Mouse (Mus musculus): ENCODE results near the gene Sapcd1. TPM values are rescaled to one million over a fixed set of nuclear protein-coding genes. Genes with fewer than 3 reads are reported as not detected.

Sapcd1 gene
- polyA plus RNA-seq, 1 experiment from 2014 or later: 6.8 TPM

DNA sequence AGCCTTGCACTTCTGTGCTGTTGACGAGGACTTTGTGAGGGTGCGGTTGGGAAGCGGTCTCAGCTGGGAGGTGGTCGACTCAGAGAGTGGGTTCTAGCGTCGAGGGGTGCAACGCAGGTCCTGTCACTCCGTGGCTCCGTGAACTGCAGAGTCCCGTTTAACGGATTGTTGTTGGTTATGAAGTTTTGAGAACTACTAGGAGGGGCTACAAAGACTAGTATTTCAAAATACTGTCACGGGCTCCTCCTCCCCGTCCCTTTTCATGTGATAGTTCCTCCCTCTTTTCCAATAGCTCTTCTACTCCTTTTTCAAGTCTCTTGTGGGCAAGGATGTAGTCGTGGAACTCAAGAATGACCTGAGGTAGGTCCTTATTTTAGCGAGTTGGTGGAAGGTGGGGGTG lies 45.5 kb downstream of the Sapcd1 start:
- Histone ChIP-seq H3K9ac (replicated peaks) (peak overlapping the region; percentile 87), H3K27ac (replicated peaks) (peak overlapping the region; percentile 96), H3K27me3 (no peaks in the 10 kb centered on the region), H3K36me3 (peaks cover 23% of the 10 kb centered on the region), H3K4me3 (peak overlapping the region; percentile 91), H3K4me1 (peaks cover 18% of the 10 kb centered on the region), H3K9me3 (no peaks in the 10 kb centered on the region), H3K4me2 (replicated peaks) (peak overlapping the region; percentile 96)
- ATAC-seq (ENCODE audit: low FRiP score, low read depth): no peak
- WGBS: 0% methylated on average over 15 of the region's 15 CpGs

DNA sequence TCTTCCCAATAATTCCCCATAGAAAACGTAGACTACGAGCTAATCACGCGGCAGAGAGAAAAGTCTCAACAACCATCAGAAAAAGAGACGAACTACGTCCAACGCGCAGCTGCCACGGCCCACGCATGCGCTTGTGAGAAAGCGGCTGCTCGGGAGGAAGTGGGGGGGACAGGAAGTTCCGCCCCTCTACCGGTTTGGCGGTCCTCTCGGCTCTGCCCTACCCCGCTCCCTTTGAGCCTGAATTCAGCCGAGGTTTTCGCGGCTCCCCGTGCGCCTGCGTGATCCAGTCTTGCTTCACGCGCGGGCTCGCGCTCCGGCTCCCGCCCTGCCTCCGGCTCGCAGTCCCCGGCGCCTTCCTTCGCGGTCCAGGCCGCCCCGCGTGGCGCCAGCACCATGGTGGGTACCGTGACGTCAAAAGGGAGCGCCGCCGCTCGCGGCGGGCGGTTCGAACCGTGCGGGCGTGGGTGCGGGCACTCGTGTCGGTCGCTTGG lies 46.1 kb downstream of the Sapcd1 start, which contains the start of gene Lsm2:
Lsm2 (plus strand) TSS at position 173 of the 491 bp plus-strand sequence.
- H3K9me3 ChIP-seq: no peaks in the 10 kb centered on the region
- under 1% methylated on average over 57 of the region's 58 CpGs for WGBS
- ATAC-seq (ENCODE audit: low FRiP score, low read depth): peak; percentile 94

DNA sequence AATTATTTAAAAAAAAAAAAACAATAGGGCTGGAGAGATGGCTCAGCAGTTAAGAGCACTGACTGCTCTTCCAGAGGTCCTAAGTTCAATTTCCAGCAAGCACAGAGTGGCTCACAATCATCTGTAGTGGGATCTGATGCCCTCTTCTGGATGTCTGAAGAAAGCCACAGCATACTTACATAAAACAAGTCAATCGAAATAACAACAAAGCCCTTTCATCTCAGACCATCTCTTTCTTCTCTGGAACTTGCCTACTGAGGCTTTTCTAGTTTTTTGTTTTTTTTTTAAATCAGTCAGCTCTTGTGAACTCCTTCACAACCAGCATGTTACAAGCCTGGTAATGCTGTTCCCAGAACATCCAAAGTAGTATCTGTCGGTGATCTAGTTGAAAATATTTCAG lies 47.2 kb downstream of the Sapcd1 start:
- Histone ChIP-seq H3K4me3 (peak overlapping the region; percentile 91), H3K9ac (replicated peaks) (peak overlapping the region; percentile 87; the same call in 1 of the 2 replicates), H3K4me1 (peaks cover 18% of the 10 kb centered on the region), H3K27ac (replicated peaks) (no peak overlapping the region), H3K36me3 (peaks cover 10% of the 10 kb centered on the region), H3K27me3 (no peaks in the 10 kb centered on the region), H3K4me2 (replicated peaks) (peak overlapping the region; percentile 96), H3K9me3 (no peaks in the 10 kb centered on the region)
- ATAC-seq (ENCODE audit: low FRiP score, low read depth): no peak
- 30% methylated on average over 2 of the region's 2 CpGs for WGBS

More for the DNA sequence above, 46.1 kb downstream of the Sapcd1 start, which contains the start of gene Lsm2:
- Histone ChIP-seq H3K4me1 (peaks cover 18% of the 10 kb centered on the region), H3K27ac (replicated peaks) (peak within 1 kb of the TSS; percentile 96), H3K36me3 (peaks cover 21% of the 10 kb centered on the region), H3K27me3 (no peaks in the 10 kb centered on the region), H3K9ac (replicated peaks) (peak within 1 kb of the TSS; percentile 87), H3K4me3 (peak within 1 kb of the TSS; percentile 91), H3K4me2 (replicated peaks) (peak within 1 kb of the TSS; percentile 96)

GRCm38 (mm10) chr17:34979631-34980030 lies 48.2 kb downstream of the Sapcd1 start:
- no peaks in the 10 kb centered on the region for H3K27me3 ChIP-seq
- ATAC-seq (ENCODE audit: low FRiP score, low read depth): no peak
- WGBS: 94% methylated on average over 4 of the region's 4 CpGs
- no peak overlapping the region for H3K4me3 ChIP-seq
- H3K4me2 ChIP-seq (replicated peaks): no peak overlapping the region
- H3K27ac ChIP-seq (replicated peaks): no peak overlapping the region
- H3K4me1 ChIP-seq: peaks cover 18% of the 10 kb centered on the region
- H3K36me3 ChIP-seq: 0 out of 2 replicates have a peak, but pooled peaks cover under 1% of the 10 kb centered on the region
- 0 out of 2 replicates have a peak overlapping the region, but pooled peaks have one; percentile 20 for H3K9ac ChIP-seq (replicated peaks)
- no peaks in the 10 kb centered on the region for H3K9me3 ChIP-seq

DNA sequence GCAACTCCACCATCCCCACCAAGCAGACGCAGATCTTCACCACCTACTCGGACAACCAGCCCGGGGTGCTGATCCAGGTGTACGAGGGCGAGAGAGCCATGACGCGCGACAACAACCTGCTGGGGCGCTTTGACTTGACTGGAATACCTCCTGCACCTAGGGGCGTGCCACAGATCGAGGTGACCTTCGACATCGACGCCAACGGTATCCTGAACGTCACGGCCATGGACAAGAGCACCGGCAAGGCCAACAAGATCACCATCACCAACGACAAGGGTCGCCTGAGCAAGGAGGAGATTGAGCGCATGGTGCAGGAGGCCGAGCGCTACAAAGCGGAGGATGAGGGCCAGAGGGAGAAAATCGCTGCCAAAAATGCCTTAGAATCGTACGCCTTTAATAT lies 49.6 kb downstream of the Sapcd1 start:
- Histone ChIP-seq H3K36me3 (no peaks in the 10 kb centered on the region), H3K27ac (replicated peaks) (no peak overlapping the region), H3K9ac (replicated peaks) (no peak overlapping the region), H3K4me1 (peaks cover 18% of the 10 kb centered on the region), H3K4me2 (replicated peaks) (no peak overlapping the region), H3K4me3 (no peak overlapping the region), H3K9me3 (no peaks in the 10 kb centered on the region), H3K27me3 (peaks cover 10% of the 10 kb centered on the region; the same call in 1 of the 2 replicates)
- no peak for ATAC-seq (ENCODE audit: low FRiP score, low read depth)
- WGBS: 89% methylated on average over 27 of the region's 27 CpGs

- Histone ChIP-seq H3K4me1 (peaks cover 13% of the 10 kb centered on the region), H3K9ac (replicated peaks) (no peak overlapping the region), H3K36me3 (no peaks in the 10 kb centered on the region), H3K27ac (replicated peaks) (no peak overlapping the region), H3K4me2 (replicated peaks) (no peak overlapping the region), H3K27me3 (peaks cover 18% of the 10 kb centered on the region; the same call in 1 of the 2 replicates), H3K4me3 (no peak overlapping the region), H3K9me3 (no peaks in the 10 kb centered on the region)
- WGBS: 95% methylated on average over 20 of the region's 20 CpGs
- ATAC-seq (ENCODE audit: low FRiP score, low read depth): no peak
Measured at GRCm38 (mm10) chr17:34977000-34977399, 50.8 kb downstream of the Sapcd1 start.

Other genes with a start within 250 kb of the Sapcd1 start
- gene Cyp21a1, start 223.5 kb downstream of the Sapcd1 start, polyA plus RNA-seq (2016; fragmentation: Nextera tagmentation; extraction: Ambion mirVana): not detected in 2 replicates
- 26.1 and 30.8 TPM in 2 replicates for gene Stk19, start 191.1 kb downstream of the Sapcd1 start, polyA plus RNA-seq (2016; fragmentation: Nextera tagmentation; extraction: Ambion mirVana)
- gene Dxo, start 191.0 kb downstream of the Sapcd1 start, polyA plus RNA-seq (2016; fragmentation: Nextera tagmentation; extraction: Ambion mirVana): 72.7 and 73.4 TPM in 2 replicates
- 67.4 and 71.5 TPM in 2 replicates for gene Skiv2l, start 177.8 kb downstream of the Sapcd1 start, polyA plus RNA-seq (2016; fragmentation: Nextera tagmentation; extraction: Ambion mirVana)
- gene Nelfe, start 177.6 kb downstream of the Sapcd1 start, polyA plus RNA-seq (2016; fragmentation: Nextera tagmentation; extraction: Ambion mirVana): 114 TPM in 2 replicates
- 3.3 and 3.5 TPM in 2 replicates for gene Cfb, start 165.5 kb downstream of the Sapcd1 start, polyA plus RNA-seq (2016; fragmentation: Nextera tagmentation; extraction: Ambion mirVana)
- gene Zbtb12, start 148.5 kb downstream of the Sapcd1 start, polyA plus RNA-seq (2016; fragmentation: Nextera tagmentation; extraction: Ambion mirVana): 11.4 and 15.1 TPM in 2 replicates
- not detected in 2 replicates for gene Gm20547, start 146.0 kb downstream of the Sapcd1 start, polyA plus RNA-seq (2016; fragmentation: Nextera tagmentation; extraction: Ambion mirVana)
- gene C2, start 129.8 kb downstream of the Sapcd1 start, polyA plus RNA-seq (2016; fragmentation: Nextera tagmentation; extraction: Ambion mirVana): 0.86 and 2.1 TPM in 2 replicates
- 113 and 120 TPM in 2 replicates for gene Ehmt2, start 129.5 kb downstream of the Sapcd1 start, polyA plus RNA-seq (2016; fragmentation: Nextera tagmentation; extraction: Ambion mirVana)
- gene Slc44a4, start 113.5 kb downstream of the Sapcd1 start, polyA plus RNA-seq (2016; fragmentation: Nextera tagmentation; extraction: Ambion mirVana): 0.08 and 0.13 TPM in 2 replicates
- 20.4 and 20.7 TPM in 2 replicates for gene Neu1, start 96.8 kb downstream of the Sapcd1 start, polyA plus RNA-seq (2016; fragmentation: Nextera tagmentation; extraction: Ambion mirVana)
- gene Hspa1b, start 68.8 kb downstream of the Sapcd1 start, polyA plus RNA-seq (2016; fragmentation: Nextera tagmentation; extraction: Ambion mirVana): 0.22 TPM in 1 of 2 replicates, not detected in the other
- gene Gm20481, start 58.1 kb downstream of the Sapcd1 start, polyA plus RNA-seq (2016; fragmentation: Nextera tagmentation; extraction: Ambion mirVana): not detected in 2 replicates
- gene Hspa1a, start 55.9 kb downstream of the Sapcd1 start, polyA plus RNA-seq (2016; fragmentation: Nextera tagmentation; extraction: Ambion mirVana): 2.3 and 2.8 TPM in 2 replicates
- gene Hspa1l, start 55.3 kb downstream of the Sapcd1 start, polyA plus RNA-seq (2016; fragmentation: Nextera tagmentation; extraction: Ambion mirVana): 1.1 and 1.7 TPM in 2 replicates
- gene Lsm2, start 46.2 kb downstream of the Sapcd1 start, polyA plus RNA-seq (2016; fragmentation: Nextera tagmentation; extraction: Ambion mirVana): 188 and 202 TPM in 2 replicates
- 139 and 142 TPM in 2 replicates for gene Vars, start 27.0 kb downstream of the Sapcd1 start, polyA plus RNA-seq (2016; fragmentation: Nextera tagmentation; extraction: Ambion mirVana)
- 0.14 and 0.23 TPM in 2 replicates for gene Vwa7, start 11.4 kb downstream of the Sapcd1 start, polyA plus RNA-seq (2016; fragmentation: Nextera tagmentation; extraction: Ambion mirVana)
- 6.9 and 7.6 TPM in 2 replicates for gene Msh5, start 18.7 kb upstream of the Sapcd1 start, polyA plus RNA-seq (2016; fragmentation: Nextera tagmentation; extraction: Ambion mirVana)
- 145 and 165 TPM in 2 replicates for gene Clic1, start 21.9 kb upstream of the Sapcd1 start, polyA plus RNA-seq (2016; fragmentation: Nextera tagmentation; extraction: Ambion mirVana)
- 595 and 615 TPM in 2 replicates for gene Ddah2, start 31.0 kb upstream of the Sapcd1 start, polyA plus RNA-seq (2016; fragmentation: Nextera tagmentation; extraction: Ambion mirVana)
- gene Ly6g6c, start 37.4 kb upstream of the Sapcd1 start, polyA plus RNA-seq (2016; fragmentation: Nextera tagmentation; extraction: Ambion mirVana): not detected in 2 replicates
- 0.52 and 0.93 TPM in 2 replicates for gene Mpig6b, start 38.2 kb upstream of the Sapcd1 start, polyA plus RNA-seq (2016; fragmentation: Nextera tagmentation; extraction: Ambion mirVana)
- 0.24 TPM in 1 of 2 replicates, not detected in the other for gene Ly6g6e, start 48.9 kb upstream of the Sapcd1 start, polyA plus RNA-seq (2016; fragmentation: Nextera tagmentation; extraction: Ambion mirVana)
- 1.1 and 1.7 TPM in 2 replicates for gene Ly6g6d, start 50.0 kb upstream of the Sapcd1 start, polyA plus RNA-seq (2016; fragmentation: Nextera tagmentation; extraction: Ambion mirVana)
- gene Ly6g6f, start 57.6 kb upstream of the Sapcd1 start, polyA plus RNA-seq (2016; fragmentation: Nextera tagmentation; extraction: Ambion mirVana): 0.47 TPM in 2 replicates
- gene Abhd16a, start 61.2 kb upstream of the Sapcd1 start, polyA plus RNA-seq (2016; fragmentation: Nextera tagmentation; extraction: Ambion mirVana): 69.0 and 72.3 TPM in 2 replicates
- not detected in 2 replicates for gene Ly6g5c, start 80.3 kb upstream of the Sapcd1 start, polyA plus RNA-seq (2016; fragmentation: Nextera tagmentation; extraction: Ambion mirVana)
- gene Ly6g5b, start 87.4 kb upstream of the Sapcd1 start, polyA plus RNA-seq (2016; fragmentation: Nextera tagmentation; extraction: Ambion mirVana): 1.0 and 1.5 TPM in 2 replicates
- gene Gpank1, start 93.4 kb upstream of the Sapcd1 start, polyA plus RNA-seq (2016; fragmentation: Nextera tagmentation; extraction: Ambion mirVana): 22.2 and 26.4 TPM in 2 replicates
- 279 TPM in 2 replicates for gene Csnk2b, start 94.0 kb upstream of the Sapcd1 start, polyA plus RNA-seq (2016; fragmentation: Nextera tagmentation; extraction: Ambion mirVana)
- 8.0 and 9.1 TPM in 2 replicates for gene D17H6S53E, start 98.4 kb upstream of the Sapcd1 start, polyA plus RNA-seq (2016; fragmentation: Nextera tagmentation; extraction: Ambion mirVana)
- gene Apom, start 104.0 kb upstream of the Sapcd1 start, polyA plus RNA-seq (2016; fragmentation: Nextera tagmentation; extraction: Ambion mirVana): 0.65 and 1.5 TPM in 2 replicates
- gene Bag6, start 107.2 kb upstream of the Sapcd1 start, polyA plus RNA-seq (2016; fragmentation: Nextera tagmentation; extraction: Ambion mirVana): 84.0 and 95.3 TPM in 2 replicates
- gene Prrc2a, start 136.9 kb upstream of the Sapcd1 start, polyA plus RNA-seq (2016; fragmentation: Nextera tagmentation; extraction: Ambion mirVana): 236 and 239 TPM in 2 replicates
- gene Aif1, start 148.1 kb upstream of the Sapcd1 start, polyA plus RNA-seq (2016; fragmentation: Nextera tagmentation; extraction: Ambion mirVana): 7.7 and 8.2 TPM in 2 replicates
- 4.7 and 9.9 TPM in 2 replicates for gene Lst1, start 160.4 kb upstream of the Sapcd1 start, polyA plus RNA-seq (2016; fragmentation: Nextera tagmentation; extraction: Ambion mirVana)
- gene Ltb, start 166.4 kb upstream of the Sapcd1 start, polyA plus RNA-seq (2016; fragmentation: Nextera tagmentation; extraction: Ambion mirVana): 0.48 and 0.62 TPM in 2 replicates
- gene Tnf, start 174.0 kb upstream of the Sapcd1 start, polyA plus RNA-seq (2016; fragmentation: Nextera tagmentation; extraction: Ambion mirVana): not detected in 2 replicates
- not detected in 2 replicates for gene Lta, start 177.3 kb upstream of the Sapcd1 start, polyA plus RNA-seq (2016; fragmentation: Nextera tagmentation; extraction: Ambion mirVana)
- 0.38 TPM in 1 of 2 replicates, not detected in the other for gene Gm16181, start 192.8 kb upstream of the Sapcd1 start, polyA plus RNA-seq (2016; fragmentation: Nextera tagmentation; extraction: Ambion mirVana)
- gene Atp6v1g2, start 205.6 kb upstream of the Sapcd1 start, polyA plus RNA-seq (2016; fragmentation: Nextera tagmentation; extraction: Ambion mirVana): 18.8 and 19.6 TPM in 2 replicates
- 10.9 and 11.4 TPM in 2 replicates for gene Nfkbil1, start 207.8 kb upstream of the Sapcd1 start, polyA plus RNA-seq (2016; fragmentation: Nextera tagmentation; extraction: Ambion mirVana)
- gene Ddx39b, start 213.7 kb upstream of the Sapcd1 start, polyA plus RNA-seq (2016; fragmentation: Nextera tagmentation; extraction: Ambion mirVana): 565 and 579 TPM in 2 replicates
- gene H2-D1, start 234.7 kb upstream of the Sapcd1 start, polyA plus RNA-seq (2016; fragmentation: Nextera tagmentation; extraction: Ambion mirVana): 45.5 and 47.8 TPM in 2 replicates